Mouse (Mus musculus) heart, embryonic 16.5 days (tissue): ENCODE data around the gene Pom121. TPM values are rescaled to one million over a fixed set of nuclear protein-coding genes. Genes with fewer than 3 reads are reported as not detected.

Experiments used
- ATAC-seq: fragments of 200-750 bp; cut with Nextera tagmentation; replicated peaks from 2 replicates; pipeline ENCODE4 v1.8.0; 2017; ENCODE audit warnings: moderate number of reproducible peaks; ENCODE audit not compliant: insufficient read depth, low FRiP score; ENCODE audit errors: extremely low read depth
- H3K27ac ChIP-seq: fragments of 300-500 bp; sonication (generic); 2 replicates; pipeline ENCODE4 v1.5.1; 2014; ENCODE audit warnings: mild to moderate bottlenecking, low read length, control low read depth, moderate library complexity
- H3K27me3 ChIP-seq: fragments of 300-500 bp; sonication (generic); 2 replicates; pipeline ENCODE4 v1.6.1; 2014; ENCODE audit warnings: low read length, mixed read lengths; ENCODE audit not compliant: control insufficient read depth, insufficient read depth
- H3K36me3 ChIP-seq: fragments of 300-500 bp; sonication (generic); 2 replicates; pipeline ENCODE4 v1.6.1; 2014; ENCODE audit not compliant: control insufficient read depth, insufficient read depth
- H3K4me1 ChIP-seq: fragments of 300-500 bp; sonication (generic); 2 replicates; pipeline ENCODE4 v1.6.1; 2014; ENCODE audit warnings: low read length, mixed read lengths; ENCODE audit not compliant: control insufficient read depth, insufficient read depth
- H3K4me2 ChIP-seq: fragments of 300-500 bp; sonication (generic); 2 replicates; pipeline ENCODE4 v1.6.1; 2014; ENCODE audit warnings: low read depth, mild to moderate bottlenecking, control low read depth, low read length
- H3K4me3 ChIP-seq: fragments of 300-500 bp; sonication (generic); 2 replicates; pipeline ENCODE4 v1.5.1; 2014; ENCODE audit warnings: mild to moderate bottlenecking, control low read depth, low read length
- H3K9ac ChIP-seq: fragments of 300-500 bp; sonication (generic); 2 replicates; pipeline ENCODE4 v1.6.1; 2014; ENCODE audit warnings: low read length, control low read depth
- H3K9me3 ChIP-seq: fragments of 300-500 bp; sonication (generic); replicated peaks from 2 replicates; pipeline ENCODE4 v1.6.1; 2016; ENCODE audit warnings: low read length; ENCODE audit not compliant: control insufficient read depth
- WGBS: fragments of 180-500 bp; shearing (Covaris S2); extraction: QIAGEN DNeasy Blood & Tissue Kit; methylation state at CpG from one replicate; pipeline ENCODE4 v1.1.7; 2014; 5-methylcytosine and 5-hydroxymethylcytosine counted together
- polyA plus RNA-seq: library from polyadenylated mRNA; unstranded; fragments of >200 nt; fragmentation: Nextera tagmentation; extraction: Ambion mirVana; gene quantifications from 2 replicates; pipeline ENCODE4 v1.2.1, GENCODE M21; 2015

The Pom121 gene
- polyA plus RNA-seq, 1 experiment from 2014 or later, result 7.4 TPM

DNA sequence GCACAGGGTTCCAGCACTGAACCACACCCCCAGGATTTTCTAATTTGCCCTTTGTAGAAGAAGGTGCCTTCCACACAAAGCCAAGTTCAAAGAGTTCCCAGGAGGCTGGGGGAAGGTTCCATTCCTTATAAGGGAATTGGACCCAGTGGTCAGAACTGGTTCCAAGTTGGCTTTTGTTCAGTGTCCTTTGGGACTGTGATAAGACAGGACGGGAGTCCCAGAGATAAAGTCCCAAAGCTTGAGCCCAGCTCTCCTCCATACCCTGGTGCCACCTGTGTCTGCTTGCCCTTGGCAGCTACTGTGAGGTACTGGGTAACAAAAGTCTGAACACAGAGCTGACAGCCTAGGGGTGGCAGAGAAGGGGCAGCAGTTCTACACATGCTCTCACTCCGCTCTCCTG lies 34.6 kb downstream of the Pom121 start:
- no peak for ATAC-seq
- Histone ChIP-seq H3K4me2 (no peak overlapping the region), H3K4me1 (peaks cover 3% of the 10 kb centered on the region; the same call in 1 of the 2 replicates), H3K9ac (no peak overlapping the region), H3K27ac (no peak overlapping the region), H3K27me3 (no peaks in the 10 kb centered on the region), H3K9me3 (no peaks in the 10 kb centered on the region), H3K4me3 (no peak overlapping the region), H3K36me3 (no peaks in the 10 kb centered on the region)
- WGBS, result 61% methylated on average over 2 of the region's 2 CpGs

DNA sequence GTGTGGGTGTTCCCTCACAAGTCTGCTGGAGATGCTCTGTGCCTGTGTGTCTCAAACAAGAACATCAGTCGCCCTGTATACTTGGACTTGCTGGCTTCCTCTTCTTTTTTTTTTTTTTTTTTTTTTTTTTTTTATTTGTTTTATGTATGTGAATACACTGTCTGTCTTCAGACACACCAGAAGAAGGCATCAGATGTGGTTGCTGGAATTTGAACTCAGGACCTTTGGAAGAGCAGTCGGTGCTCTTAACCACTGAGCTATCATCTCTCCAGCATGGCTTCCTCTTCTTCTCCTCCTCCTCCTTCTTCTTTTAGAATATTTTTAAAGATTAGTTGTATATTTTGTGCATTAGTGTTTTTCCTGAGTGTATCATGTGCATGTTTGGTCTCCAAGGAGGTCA lies 36.8 kb downstream of the Pom121 start:
- Histone ChIP-seq H3K27me3 (0 out of 2 replicates have a peak, but pooled peaks cover 2% of the 10 kb centered on the region), H3K4me1 (peaks cover 3% of the 10 kb centered on the region; the same call in 1 of the 2 replicates), H3K27ac (no peak overlapping the region), H3K9me3 (no peaks in the 10 kb centered on the region), H3K36me3 (no peaks in the 10 kb centered on the region), H3K4me2 (no peak overlapping the region), H3K9ac (no peak overlapping the region), H3K4me3 (no peak overlapping the region)
- 74% methylated on average over 2 of the region's 2 CpGs for WGBS
- no peak for ATAC-seq

DNA sequence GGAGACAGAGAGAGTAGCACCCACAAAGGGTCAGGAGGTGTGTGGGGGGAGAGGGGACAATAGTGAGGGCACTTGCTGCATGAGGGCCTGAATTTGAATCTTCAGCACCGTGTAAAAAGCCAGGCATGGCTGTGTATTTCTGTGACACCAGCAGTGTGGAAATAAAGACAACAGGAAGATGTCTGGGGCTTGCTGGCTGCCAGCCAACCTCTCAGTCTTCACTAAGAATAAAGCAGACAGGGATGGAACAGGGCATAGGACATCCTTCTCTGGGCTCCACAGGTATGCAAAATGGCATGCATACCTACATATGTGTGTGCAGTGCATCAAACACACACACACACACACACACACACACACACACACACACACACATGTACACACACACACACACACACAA lies 38.3 kb downstream of the Pom121 start:
- H3K36me3 ChIP-seq, result no peaks in the 10 kb centered on the region
- 0 out of 2 replicates have a peak, but pooled peaks cover 6% of the 10 kb centered on the region for H3K27me3 ChIP-seq
- no peak overlapping the region for H3K27ac ChIP-seq
- 32% methylated on average over 1 of the region's 1 CpGs for WGBS
- H3K9me3 ChIP-seq, result no peaks in the 10 kb centered on the region
- H3K4me1 ChIP-seq, result peaks cover 3% of the 10 kb centered on the region; the same call in 1 of the 2 replicates
- no peak overlapping the region for H3K9ac ChIP-seq
- no peak for ATAC-seq
- no peak overlapping the region for H3K4me3 ChIP-seq
- H3K4me2 ChIP-seq, result no peak overlapping the region

DNA sequence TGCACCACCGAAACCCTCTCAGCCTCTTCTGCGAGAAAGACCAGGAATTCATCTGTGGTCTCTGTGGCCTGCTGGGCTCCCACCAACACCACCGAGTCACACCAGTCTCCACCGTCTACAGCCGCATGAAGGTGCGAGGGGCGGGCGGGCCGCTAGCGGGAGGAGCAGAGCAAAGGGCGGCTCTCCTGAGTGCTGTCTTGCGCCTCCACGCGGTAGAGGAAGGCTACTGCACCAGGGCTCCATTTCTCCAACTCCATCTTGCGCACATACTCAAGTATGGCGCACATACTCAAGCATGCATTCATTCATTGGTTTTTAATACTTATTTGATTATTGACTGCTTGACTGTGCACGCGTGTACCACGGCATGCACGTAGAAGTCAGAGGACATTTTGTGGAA lies 40.8 kb downstream of the Pom121 start:
- H3K9me3 ChIP-seq, result no peaks in the 10 kb centered on the region
- no peaks in the 10 kb centered on the region for H3K4me1 ChIP-seq
- no peaks in the 10 kb centered on the region for H3K36me3 ChIP-seq
- no peak overlapping the region for H3K9ac ChIP-seq
- H3K4me3 ChIP-seq, result no peak overlapping the region
- WGBS, result 17% methylated on average over 20 of the region's 20 CpGs
- H3K4me2 ChIP-seq, result no peak overlapping the region
- H3K27ac ChIP-seq, result no peak overlapping the region
- 0 out of 2 replicates have a peak, but pooled peaks cover 6% of the 10 kb centered on the region for H3K27me3 ChIP-seq
- no peak for ATAC-seq

DNA sequence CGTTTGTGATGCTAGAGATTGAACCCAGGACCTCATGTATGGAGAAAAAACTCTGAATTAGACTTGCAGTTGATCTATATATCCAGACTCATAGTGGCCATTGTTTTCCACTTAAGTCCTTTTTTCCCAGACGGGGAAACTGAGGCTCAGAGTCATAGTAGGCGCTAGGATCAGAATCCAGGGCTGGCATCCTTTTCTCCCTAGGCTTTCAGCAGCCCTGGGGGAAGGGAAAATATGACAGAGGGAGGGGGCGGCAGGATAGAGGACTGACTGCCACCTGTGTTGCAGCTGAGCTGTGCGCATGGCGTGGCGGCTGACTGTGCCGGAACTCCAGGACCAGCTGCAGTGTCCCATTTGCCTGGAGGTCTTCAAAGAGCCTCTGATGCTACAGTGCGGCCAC lies 41.4 kb downstream of the Pom121 start, which contains the start of gene Trim50:
Gene Trim50, plus strand, starts transcription at position 301 of the 400 bp plus-strand sequence.
- Histone ChIP-seq H3K27ac (no peak within 1 kb of the TSS), H3K36me3 (no peaks in the 10 kb centered on the region), H3K27me3 (0 out of 2 replicates have a peak, but pooled peaks cover 6% of the 10 kb centered on the region), H3K9me3 (no peaks in the 10 kb centered on the region), H3K4me1 (no peaks in the 10 kb centered on the region), H3K9ac (no peak within 1 kb of the TSS), H3K4me2 (no peak within 1 kb of the TSS), H3K4me3 (no peak within 1 kb of the TSS)
- no peak for ATAC-seq
- WGBS, result 51% methylated on average over 9 of the region's 9 CpGs

DNA sequence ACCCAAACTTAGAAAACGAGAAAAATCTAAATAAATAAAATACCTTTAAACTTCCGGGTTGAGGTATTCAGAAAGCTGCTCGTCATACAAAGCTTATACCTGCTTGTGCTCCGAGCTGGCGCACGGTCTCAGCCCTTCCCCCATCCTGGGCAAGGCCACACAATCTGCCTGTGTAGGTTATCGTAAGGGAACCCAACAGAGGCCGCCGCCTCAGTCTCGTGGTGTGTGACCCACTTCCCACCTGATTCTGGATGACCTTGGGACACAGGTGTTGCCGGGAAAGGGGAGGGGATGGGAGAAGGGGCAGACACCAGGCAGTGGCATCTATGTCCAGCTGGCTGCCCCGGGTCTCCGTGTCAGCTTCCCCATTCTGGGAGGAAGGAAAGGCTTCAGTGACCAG lies 42.7 kb downstream of the Pom121 start:
- Histone ChIP-seq H3K4me2 (no peak overlapping the region), H3K36me3 (no peaks in the 10 kb centered on the region), H3K27ac (no peak overlapping the region), H3K27me3 (0 out of 2 replicates have a peak, but pooled peaks cover 6% of the 10 kb centered on the region), H3K9ac (no peak overlapping the region), H3K9me3 (no peaks in the 10 kb centered on the region), H3K4me1 (no peaks in the 10 kb centered on the region), H3K4me3 (no peak overlapping the region)
- WGBS, result 78% methylated on average over 13 of the region's 13 CpGs
- ATAC-seq, result no peak

DNA sequence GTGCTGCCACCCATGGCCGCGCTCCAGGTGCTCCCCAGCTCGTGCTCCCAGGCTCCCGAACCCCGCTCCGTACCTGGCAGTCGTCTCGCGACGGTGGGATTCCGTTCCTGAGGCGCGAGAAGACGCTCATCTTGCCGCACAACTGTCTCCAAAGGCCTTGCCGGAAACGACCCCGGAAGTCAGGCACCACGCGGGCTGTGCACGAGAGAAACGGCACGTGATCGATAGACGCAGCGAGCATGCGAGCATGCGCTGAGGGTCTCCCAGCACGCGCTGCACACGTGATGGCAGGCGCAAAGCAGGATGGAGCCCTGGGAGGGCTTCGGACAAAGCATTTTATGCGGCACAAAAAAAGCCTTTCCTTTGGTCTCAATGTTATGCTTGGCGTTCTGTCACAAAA lies 44.5 kb downstream of the Pom121 start, which contains the start of gene Fkbp6:
Gene Fkbp6, minus strand, starts transcription at position 183 of the 400 bp plus-strand sequence.
- H3K4me2 ChIP-seq, result no peak within 1 kb of the TSS
- ATAC-seq, result no peak
- no peaks in the 10 kb centered on the region for H3K4me1 ChIP-seq
- H3K4me3 ChIP-seq, result no peak within 1 kb of the TSS
- no peak within 1 kb of the TSS for H3K9ac ChIP-seq
- H3K27ac ChIP-seq, result no peak within 1 kb of the TSS
- 83% methylated on average over 35 of the region's 35 CpGs for WGBS
- H3K9me3 ChIP-seq, result no peaks in the 10 kb centered on the region
- no peaks in the 10 kb centered on the region for H3K36me3 ChIP-seq
- H3K27me3 ChIP-seq, result 0 out of 2 replicates have a peak, but pooled peaks cover 6% of the 10 kb centered on the region

DNA sequence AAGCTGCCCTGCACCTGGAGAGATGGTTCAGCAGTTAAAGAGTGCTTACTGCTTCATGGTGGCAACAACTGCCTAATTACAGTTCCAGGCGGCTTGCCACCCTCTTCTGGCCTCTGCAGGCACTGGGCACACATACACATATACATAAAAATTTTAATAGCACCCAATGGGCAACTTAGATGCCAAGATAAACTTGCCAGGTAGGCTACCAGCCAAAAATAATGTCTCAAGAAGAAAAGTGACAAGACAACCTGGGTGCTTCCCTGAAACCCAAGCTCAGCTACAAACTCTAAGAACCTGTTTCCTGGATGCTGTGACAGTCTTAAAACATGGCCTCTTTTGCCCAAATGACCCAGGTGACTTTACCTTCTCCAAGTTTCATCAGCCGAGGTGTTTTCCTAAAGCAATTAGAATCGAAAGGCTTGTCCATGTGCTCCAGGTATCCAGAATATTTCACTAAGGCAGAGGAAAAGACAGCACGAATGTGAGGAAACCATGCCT lies 46.8 kb downstream of the Pom121 start:
- no peak overlapping the region for H3K27ac ChIP-seq
- H3K9me3 ChIP-seq, result no peaks in the 10 kb centered on the region
- no peak overlapping the region for H3K4me3 ChIP-seq
- no peak overlapping the region for H3K4me2 ChIP-seq
- H3K9ac ChIP-seq, result no peak overlapping the region
- no peaks in the 10 kb centered on the region for H3K4me1 ChIP-seq
- ATAC-seq, result no peak
- 0 out of 2 replicates have a peak, but pooled peaks cover 5% of the 10 kb centered on the region for H3K27me3 ChIP-seq
- H3K36me3 ChIP-seq, result no peaks in the 10 kb centered on the region
- 65% methylated on average over 4 of the region's 4 CpGs for WGBS

DNA sequence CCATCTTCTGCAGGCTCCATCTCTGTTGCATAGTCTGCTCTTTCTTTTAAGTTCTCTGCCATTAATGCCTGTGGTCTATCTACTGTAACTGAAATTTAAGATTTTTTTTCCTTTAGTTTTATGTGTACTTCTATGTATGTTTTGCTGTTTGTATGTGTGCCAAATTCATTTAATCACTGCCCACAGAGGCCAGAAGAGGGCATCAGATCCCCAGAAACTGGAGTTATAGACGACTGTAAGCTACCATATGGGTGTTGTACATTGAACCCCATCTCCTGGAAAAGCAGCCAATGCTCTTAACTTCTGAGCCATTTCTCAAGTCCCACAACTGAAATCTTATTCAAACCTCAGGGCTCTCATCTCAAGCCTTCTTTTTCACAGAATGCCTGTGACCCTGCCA lies 47.9 kb downstream of the Pom121 start:
- no peak overlapping the region for H3K9ac ChIP-seq
- ATAC-seq, result no peak
- 23% methylated on average over 1 of the region's 1 CpGs for WGBS
- H3K36me3 ChIP-seq, result no peaks in the 10 kb centered on the region
- no peak overlapping the region for H3K27ac ChIP-seq
- H3K4me1 ChIP-seq, result no peaks in the 10 kb centered on the region
- no peak overlapping the region for H3K4me2 ChIP-seq
- no peaks in the 10 kb centered on the region for H3K9me3 ChIP-seq
- H3K27me3 ChIP-seq, result no peaks in the 10 kb centered on the region
- no peak overlapping the region for H3K4me3 ChIP-seq
